Mouse (Mus musculus): ENCODE measurements at regions not wholly inside any gene's neighbourhood (a gene's known extent, or its start where the extent isn't known, plus 50 kb on each side); places are given as distances from the start of the nearest gene placed in this dataset.
A peak's percentile ranks its signal among the peaks of the same experiment; 100 is the strongest.
"Not testable (repeated sequence)": the region's sequence is repeated elsewhere in the genome, so short reads cannot be mapped to it uniquely, and the experiment has no call there.

- DNase-seq: no peak
These were observed 239.2 kb upstream of the 1700012A03Rik start for GRCm38 (mm10) chr6:31810602-31811512.

GRCm38 (mm10) chr6:31804468-31804867, 240.7 kb upstream of the Podxl start:
- DNase-seq: not testable (repeated sequence)

- peak in 1 of 2 experiments; percentile 1 for DNase-seq
These were observed 239.4 kb upstream of the Podxl start for GRCm38 (mm10) chr6:31803222-31803621.

- DNase-seq: no peak
These were observed 227.8 kb upstream of the Podxl start for GRCm38 (mm10) chr6:31791547-31791946.

GRCm38 (mm10) chr6:31790906-31791305, 227.1 kb upstream of the Podxl start:
- DNase-seq: no peak

- no peak for DNase-seq
These were observed 213.1 kb upstream of the Podxl start for GRCm38 (mm10) chr6:31776841-31777240.

GRCm38 (mm10) chr6:31771916-31772315, 208.1 kb upstream of the Podxl start:
- DNase-seq: no peak

- DNase-seq: no peak
These were observed 181.8 kb upstream of the Podxl start for GRCm38 (mm10) chr6:31745589-31745988.

- DNase-seq: peak in 1 of 2 experiments; percentile 11
These were observed 167.6 kb upstream of the Podxl start for GRCm38 (mm10) chr6:31731391-31731790.

- DNase-seq: no peak
These were observed 155.8 kb upstream of the Podxl start for GRCm38 (mm10) chr6:31719614-31720013.

GRCm38 (mm10) chr6:31718843-31719242, 155.1 kb upstream of the Podxl start:
- no peak for DNase-seq

- no peak for DNase-seq
These were observed 153.8 kb upstream of the Podxl start for GRCm38 (mm10) chr6:31717531-31717930.

GRCm38 (mm10) chr6:31707256-31707655, 143.5 kb upstream of the Podxl start:
- DNase-seq: no peak

GRCm38 (mm10) chr6:31704191-31704590, 140.4 kb upstream of the Podxl start:
- no peak for DNase-seq

GRCm38 (mm10) chr6:31702931-31703330, 139.2 kb upstream of the Podxl start:
- DNase-seq: no peak

GRCm38 (mm10) chr6:31695885-31696284, 132.1 kb upstream of the Podxl start:
- DNase-seq: no peak

GRCm38 (mm10) chr6:31693047-31693446, 129.3 kb upstream of the Podxl start:
- DNase-seq: no peak

GRCm38 (mm10) chr6:31692024-31692423, 128.2 kb upstream of the Podxl start:
- DNase-seq: no peak

- no peak for DNase-seq
These were observed 116.3 kb upstream of the Podxl start for GRCm38 (mm10) chr6:31680101-31680500.

GRCm38 (mm10) chr6:31665671-31666486, 102.1 kb upstream of the Podxl start:
- no peak for DNase-seq

GRCm38 (mm10) chr6:31664495-31664894, 100.7 kb upstream of the Podxl start:
- DNase-seq: peak; percentile 43 to 48

- DNase-seq: peak; percentile 46 to 58
These were observed 97.0 kb upstream of the Podxl start for GRCm38 (mm10) chr6:31660778-31661177.

- no peak for DNase-seq
These were observed 96.1 kb upstream of the Podxl start for GRCm38 (mm10) chr6:31659901-31660300.

All from lung, adult 18-20 months (tissue).